Mouse (Mus musculus) embryonic facial prominence, embryonic 10.5 days (tissue): Measurements from ENCODE around the gene Cd5. TPM values are rescaled to one million over a fixed set of nuclear protein-coding genes. Genes with fewer than 3 reads are reported as not detected.

Experiments
- DNase-seq: peaks from one replicate; pipeline ENCODE4 v3.0.0-alpha.2; 2017; ENCODE audit warnings: low spot score
- H3K27ac ChIP-seq: fragments of 300-500 bp; sonication (generic); replicated peaks from 2 replicates; pipeline ENCODE4 v1.5.1; 2016; ENCODE audit warnings: mild to moderate bottlenecking
- H3K27me3 ChIP-seq: fragments of 300-500 bp; sonication (generic); replicated peaks from 2 replicates; pipeline ENCODE4 v1.6.1; 2016; ENCODE audit warnings: low read depth, mild to moderate bottlenecking; ENCODE audit not compliant: poor library complexity, severe bottlenecking
- H3K36me3 ChIP-seq: fragments of 300-500 bp; sonication (generic); replicated peaks from 2 replicates; pipeline ENCODE4 v1.6.1; 2016; ENCODE audit warnings: mild to moderate bottlenecking, moderate library complexity
- H3K4me1 ChIP-seq: fragments of 300-500 bp; sonication (generic); 2 replicates; pipeline ENCODE4 v1.6.1; 2016
- H3K4me3 ChIP-seq: fragments of 300-500 bp; sonication (generic); 2 replicates; pipeline ENCODE4 v1.5.1; 2016; ENCODE audit warnings: mild to moderate bottlenecking, moderate library complexity
- H3K9me3 ChIP-seq: fragments of 300-500 bp; sonication (generic); 2 replicates; pipeline ENCODE4 v1.6.1; 2016; ENCODE audit warnings: mild to moderate bottlenecking
- WGBS: fragments of 180-500 bp; shearing (Covaris S2); methylation state at CpG from one replicate; pipeline ENCODE4 v1.1.7; 2016; 5-methylcytosine and 5-hydroxymethylcytosine counted together
- polyA plus RNA-seq: library from polyadenylated mRNA; unstranded; fragments of >200 nt; fragmentation: Nextera tagmentation; extraction: Ambion mirVana; gene quantifications from 2 replicates; pipeline ENCODE4 v1.2.1, GENCODE M21; 2016

Cd5 gene
- polyA plus RNA-seq, 1 experiment from 2014 or later, result 0.15 TPM

- Histone ChIP-seq H3K4me3 (no peak overlapping the region), H3K9me3 (no peaks in the 10 kb centered on the region), H3K27me3 (no peaks in the 10 kb centered on the region), H3K27ac (no peak overlapping the region), H3K4me1 (no peaks in the 10 kb centered on the region), H3K36me3 (no peaks in the 10 kb centered on the region)
- WGBS, result 87% methylated on average over 3 of the region's 3 CpGs
- no peak for DNase-seq
Observed at GRCm38 (mm10) chr19:10735061-10735460, 3.7 kb downstream of the Cd5 start.

DNA sequence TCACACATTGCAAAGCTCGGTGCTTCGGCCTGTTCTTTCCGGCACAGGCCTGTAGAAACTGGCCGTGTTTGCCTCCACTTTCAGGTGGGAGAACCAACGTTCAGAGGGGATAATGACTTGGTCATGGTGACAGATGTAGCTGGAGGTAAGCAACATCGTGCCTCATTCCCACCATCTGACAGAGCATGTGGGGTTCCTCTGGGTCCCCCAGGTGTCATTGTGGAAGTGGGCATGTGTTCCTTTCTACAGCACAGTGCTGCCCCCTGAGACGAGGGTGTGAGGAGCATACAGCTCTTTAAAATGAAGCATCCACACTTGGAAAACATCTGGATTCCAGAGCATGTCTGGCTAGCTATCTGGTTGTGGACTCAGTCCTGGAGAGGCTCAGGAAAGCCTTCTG is 4.2 kb downstream of the Cd5 start:
- Histone ChIP-seq H3K27ac (no peak overlapping the region), H3K4me3 (no peak overlapping the region), H3K4me1 (no peaks in the 10 kb centered on the region), H3K36me3 (no peaks in the 10 kb centered on the region), H3K27me3 (no peaks in the 10 kb centered on the region), H3K9me3 (no peaks in the 10 kb centered on the region)
- no peak for DNase-seq
- 85% methylated on average over 7 of the region's 7 CpGs for WGBS

DNA sequence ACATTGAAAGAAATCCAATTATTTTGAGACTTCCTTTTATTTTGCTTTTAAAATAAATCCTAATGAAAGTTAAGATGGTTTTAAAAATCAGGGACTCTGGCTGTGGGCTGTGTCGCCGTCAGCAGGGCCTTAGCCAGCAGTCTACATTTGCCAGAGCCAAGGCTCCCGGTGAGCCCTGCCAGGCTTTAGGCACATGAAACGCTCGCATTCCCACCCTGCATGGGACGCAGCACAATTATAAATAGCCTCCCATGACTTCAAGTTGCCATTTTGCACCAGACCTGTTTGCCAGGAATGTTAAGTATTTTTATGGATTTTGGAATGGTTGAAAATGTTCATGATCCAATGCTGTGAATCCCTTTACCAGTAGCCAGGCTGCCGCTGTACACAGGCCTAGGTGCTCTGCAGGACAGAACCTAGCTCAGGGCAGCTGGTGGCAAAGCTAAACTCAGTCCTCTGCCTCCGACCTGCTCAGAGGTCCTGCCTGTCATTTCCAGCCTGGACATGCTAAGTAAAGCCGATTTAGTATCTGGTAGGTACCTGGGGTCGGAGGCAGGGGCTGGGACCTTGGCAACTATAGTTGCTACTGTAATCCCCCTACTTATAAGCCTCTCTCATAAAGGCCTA is 5.2 kb downstream of the Cd5 start:
- 88% methylated on average over 10 of the region's 10 CpGs for WGBS
- no peak overlapping the region; the same call in 1 of the 2 replicates for H3K27ac ChIP-seq
- no peaks in the 10 kb centered on the region for H3K9me3 ChIP-seq
- DNase-seq, result no peak
- H3K4me1 ChIP-seq, result no peaks in the 10 kb centered on the region
- no peaks in the 10 kb centered on the region for H3K36me3 ChIP-seq
- no peaks in the 10 kb centered on the region for H3K27me3 ChIP-seq
- no peak overlapping the region for H3K4me3 ChIP-seq

DNA sequence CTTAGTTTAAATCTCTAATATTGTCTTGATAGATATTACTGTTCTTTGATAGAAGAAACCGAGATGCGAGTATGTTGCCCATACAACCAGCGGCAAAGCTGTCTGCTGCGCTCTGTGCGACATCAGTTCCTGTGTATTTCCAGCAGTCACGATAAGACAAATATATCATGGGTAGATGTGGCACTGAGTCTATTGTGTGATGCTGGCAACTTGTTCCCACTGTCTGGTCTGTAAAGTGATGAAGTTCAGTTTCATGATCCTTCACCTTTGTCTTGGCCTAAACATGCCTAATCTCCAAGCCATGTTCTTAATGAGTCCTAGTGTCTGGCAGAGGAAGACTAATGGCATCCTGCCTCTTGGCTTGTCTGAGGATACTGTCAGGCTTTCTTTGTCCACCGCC is 6.1 kb downstream of the Cd5 start:
- H3K9me3 ChIP-seq, result no peaks in the 10 kb centered on the region
- no peaks in the 10 kb centered on the region for H3K36me3 ChIP-seq
- no peak overlapping the region for H3K4me3 ChIP-seq
- no peaks in the 10 kb centered on the region for H3K27me3 ChIP-seq
- H3K4me1 ChIP-seq, result no peaks in the 10 kb centered on the region
- DNase-seq, result no peak
- no peak overlapping the region for H3K27ac ChIP-seq
- 94% methylated on average over 7 of the region's 7 CpGs for WGBS

DNA sequence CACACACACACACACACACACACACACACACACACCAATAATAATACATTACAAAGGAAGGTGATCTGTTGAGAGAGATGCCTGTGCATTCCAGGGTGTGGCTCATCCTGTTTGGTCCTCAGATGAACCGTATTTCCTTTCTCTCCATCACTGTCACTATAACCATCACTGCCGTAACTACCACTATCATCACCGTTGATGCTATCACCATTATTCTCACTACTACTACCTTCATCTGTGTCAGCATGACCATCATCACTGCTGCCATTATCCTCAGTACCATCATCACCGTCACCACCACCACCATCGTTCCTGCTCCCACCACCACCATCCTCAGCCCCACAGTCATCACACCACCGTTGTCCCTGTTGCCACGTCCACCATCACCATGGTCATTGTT is 6.8 kb downstream of the Cd5 start:
- Histone ChIP-seq H3K27ac (no peak overlapping the region), H3K36me3 (no peaks in the 10 kb centered on the region), H3K4me1 (no peaks in the 10 kb centered on the region), H3K9me3 (no peaks in the 10 kb centered on the region), H3K4me3 (no peak overlapping the region), H3K27me3 (no peaks in the 10 kb centered on the region)
- DNase-seq, result no peak
- WGBS, result 96% methylated on average over 7 of the region's 7 CpGs

DNA sequence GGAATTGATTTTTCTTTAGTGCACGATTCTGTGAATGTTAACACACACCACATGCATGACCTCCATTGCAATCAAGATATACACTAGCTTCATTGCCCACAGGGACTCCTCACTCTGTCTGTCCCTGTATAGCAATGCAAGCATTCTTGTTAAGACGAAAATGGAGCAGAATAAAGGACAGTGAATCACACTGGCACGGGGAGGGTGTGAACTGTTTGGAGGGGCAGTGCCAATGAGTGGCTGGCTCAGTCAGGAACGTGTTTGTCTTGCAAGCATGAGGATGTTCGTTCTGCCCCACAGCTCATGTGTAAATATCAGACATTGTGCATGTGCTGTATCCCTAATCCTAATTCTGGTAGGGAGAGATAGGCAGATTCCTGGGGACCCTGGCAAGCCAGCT is 8.3 kb downstream of the Cd5 start:
- H3K27ac ChIP-seq, result no peak overlapping the region
- no peak for DNase-seq
- H3K9me3 ChIP-seq, result no peaks in the 10 kb centered on the region
- H3K4me3 ChIP-seq, result no peak overlapping the region
- 0 out of 2 replicates have a peak, but pooled peaks cover 2% of the 10 kb centered on the region for H3K4me1 ChIP-seq
- no peaks in the 10 kb centered on the region for H3K36me3 ChIP-seq
- H3K27me3 ChIP-seq, result no peaks in the 10 kb centered on the region
- 77% methylated on average over 5 of the region's 5 CpGs for WGBS

DNA sequence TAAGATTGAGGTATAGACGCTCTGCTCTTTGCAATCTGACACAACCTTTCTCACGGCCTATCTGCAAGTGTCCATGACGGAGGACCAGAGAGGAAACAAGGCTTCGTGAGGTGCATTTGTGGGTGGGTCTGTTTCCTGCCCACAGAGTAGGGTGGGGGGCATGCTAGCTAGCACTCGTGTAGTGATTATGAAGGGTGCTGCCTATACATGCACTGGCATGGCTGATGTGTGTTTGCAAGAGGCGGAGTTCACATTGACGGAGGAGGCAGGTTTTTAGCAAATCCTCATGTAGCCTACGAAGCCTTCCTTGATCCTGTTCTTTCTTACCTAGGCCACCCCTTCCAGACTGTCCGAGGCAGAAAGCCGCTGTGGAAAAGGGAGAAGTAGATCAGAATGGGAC is 8.9 kb downstream of the Cd5 start:
- Histone ChIP-seq H3K27ac (no peak overlapping the region), H3K27me3 (no peaks in the 10 kb centered on the region), H3K36me3 (no peaks in the 10 kb centered on the region), H3K4me3 (no peak overlapping the region), H3K4me1 (peaks cover 4% of the 10 kb centered on the region), H3K9me3 (no peaks in the 10 kb centered on the region)
- no peak for DNase-seq
- 89% methylated on average over 10 of the region's 10 CpGs for WGBS

DNA sequence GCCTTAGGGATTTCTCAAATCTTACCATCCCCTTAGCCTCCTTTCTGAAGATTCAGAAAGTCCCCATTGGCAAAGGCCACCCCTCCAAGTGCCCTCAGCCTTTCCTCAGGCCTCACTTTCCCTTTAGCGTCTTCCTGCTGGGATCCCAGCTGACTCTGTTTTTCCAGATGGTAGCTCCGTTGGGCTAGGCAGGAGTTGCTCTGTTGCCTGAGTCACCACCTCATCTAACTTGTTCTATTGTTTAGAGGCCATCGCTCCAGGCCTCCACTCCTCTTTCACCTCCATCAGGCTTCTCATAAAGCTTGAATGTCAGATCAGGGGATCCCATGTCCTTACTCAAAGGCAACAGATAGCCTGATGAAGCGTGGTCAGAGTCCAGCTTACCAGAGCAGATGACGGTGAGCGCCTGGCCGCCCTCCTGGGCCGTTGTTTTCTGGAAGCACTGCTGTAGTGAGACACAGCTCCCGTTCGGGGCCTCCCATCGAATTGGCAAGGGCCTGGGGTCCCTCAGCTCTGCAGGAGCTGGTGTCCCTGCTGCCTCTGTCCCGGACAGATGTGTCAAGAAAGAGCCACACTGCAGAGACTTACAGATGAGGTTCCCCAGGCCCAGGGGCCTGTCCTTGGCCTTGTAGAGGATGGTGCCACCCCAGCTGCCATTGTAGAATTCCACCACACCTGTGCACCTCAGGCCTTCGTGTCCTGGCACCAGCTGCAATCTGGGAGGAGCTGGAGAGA is 14.0 kb downstream of the Cd5 start:
- no peaks in the 10 kb centered on the region for H3K36me3 ChIP-seq
- DNase-seq, result no peak
- H3K9me3 ChIP-seq, result no peaks in the 10 kb centered on the region
- H3K27ac ChIP-seq, result peak overlapping the region; percentile 61
- WGBS, result 74% methylated on average over 13 of the region's 13 CpGs
- H3K4me1 ChIP-seq, result peaks cover 43% of the 10 kb centered on the region
- no peak overlapping the region for H3K4me3 ChIP-seq
- H3K27me3 ChIP-seq, result peaks cover 13% of the 10 kb centered on the region

GRCm38 (mm10) chr19:10723649-10724048 is 15.2 kb downstream of the Cd5 start:
- 42% methylated on average over 5 of the region's 5 CpGs for WGBS
- peak overlapping the region; percentile 58; the same call in 1 of the 2 replicates for H3K27ac ChIP-seq
- no peaks in the 10 kb centered on the region for H3K9me3 ChIP-seq
- peaks cover 13% of the 10 kb centered on the region for H3K27me3 ChIP-seq
- H3K36me3 ChIP-seq, result no peaks in the 10 kb centered on the region
- H3K4me1 ChIP-seq, result peaks cover 49% of the 10 kb centered on the region
- H3K4me3 ChIP-seq, result no peak overlapping the region
- DNase-seq, result peak; percentile 52

- Histone ChIP-seq H3K27me3 (peaks cover 13% of the 10 kb centered on the region), H3K4me3 (no peak overlapping the region), H3K36me3 (no peaks in the 10 kb centered on the region), H3K9me3 (no peaks in the 10 kb centered on the region), H3K4me1 (peaks cover 49% of the 10 kb centered on the region), H3K27ac (peak overlapping the region; percentile 58)
- DNase-seq, result no peak
- 25% methylated on average over 13 of the region's 13 CpGs for WGBS
Observed at GRCm38 (mm10) chr19:10723084-10723483, 15.7 kb downstream of the Cd5 start.

DNA sequence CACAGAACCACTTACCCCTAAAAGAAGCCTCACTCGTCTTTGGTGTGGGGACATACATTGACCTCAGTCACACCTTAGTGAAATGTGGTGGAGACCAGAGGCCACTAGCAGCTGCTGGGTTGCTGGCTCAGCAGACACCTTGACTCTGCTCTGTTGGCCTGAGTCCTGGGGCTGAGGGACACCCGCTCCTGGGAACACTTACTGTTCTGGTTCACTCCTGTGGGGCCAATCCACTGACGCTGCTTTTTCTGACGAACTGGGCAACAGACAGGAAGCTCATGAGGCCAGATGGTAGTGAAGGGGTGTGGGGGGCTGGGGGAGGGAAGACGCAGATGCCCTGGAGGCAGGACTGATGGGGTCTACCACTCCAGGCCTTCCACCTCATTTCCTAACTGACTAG is 17.7 kb downstream of the Cd5 start:
- DNase-seq, result no peak
- H3K9me3 ChIP-seq, result no peaks in the 10 kb centered on the region
- H3K27ac ChIP-seq, result peak overlapping the region; percentile 3
- 53% methylated on average over 5 of the region's 5 CpGs for WGBS
- H3K27me3 ChIP-seq, result peaks cover 13% of the 10 kb centered on the region
- H3K4me3 ChIP-seq, result no peak overlapping the region
- H3K4me1 ChIP-seq, result peaks cover 46% of the 10 kb centered on the region
- H3K36me3 ChIP-seq, result no peaks in the 10 kb centered on the region

GRCm38 (mm10) chr19:10720524-10720923 is 18.3 kb downstream of the Cd5 start:
- peak overlapping the region; percentile 3 for H3K27ac ChIP-seq
- no peak overlapping the region for H3K4me3 ChIP-seq
- 32% methylated on average over 3 of the region's 3 CpGs for WGBS
- H3K27me3 ChIP-seq, result peaks cover 13% of the 10 kb centered on the region
- no peaks in the 10 kb centered on the region for H3K9me3 ChIP-seq
- peak; percentile 18 for DNase-seq
- H3K36me3 ChIP-seq, result no peaks in the 10 kb centered on the region
- peaks cover 46% of the 10 kb centered on the region for H3K4me1 ChIP-seq

DNA sequence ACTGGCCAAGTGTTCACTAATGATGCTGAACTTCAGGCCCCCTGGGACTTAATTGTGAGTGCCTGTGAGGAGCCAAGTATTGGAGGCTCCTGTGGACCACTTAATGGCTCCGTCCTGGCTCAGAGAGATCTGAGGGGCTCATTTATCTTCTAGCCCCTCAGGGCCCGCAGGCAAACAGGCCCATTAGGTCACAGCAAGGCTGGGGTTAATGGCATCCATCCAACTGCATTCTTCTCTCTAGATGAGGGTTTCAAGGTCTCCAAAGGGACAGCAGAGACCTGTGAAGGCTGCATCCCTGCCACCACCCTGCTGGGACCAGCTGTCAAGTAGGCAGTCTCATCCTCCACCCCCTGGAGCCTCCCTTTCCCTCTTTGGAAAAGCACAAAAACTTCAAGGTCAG is 19.1 kb downstream of the Cd5 start:
- Histone ChIP-seq H3K4me3 (no peak overlapping the region), H3K27me3 (peaks cover 13% of the 10 kb centered on the region), H3K4me1 (peaks cover 43% of the 10 kb centered on the region), H3K36me3 (no peaks in the 10 kb centered on the region), H3K27ac (peak overlapping the region; percentile 3; the same call in 1 of the 2 replicates), H3K9me3 (no peaks in the 10 kb centered on the region)
- 21% methylated on average over 2 of the region's 2 CpGs for WGBS
- peak; percentile 13 for DNase-seq
